8 mouse cellular contexts compared by ENCODE assay signal in the genomic region with DNA sequence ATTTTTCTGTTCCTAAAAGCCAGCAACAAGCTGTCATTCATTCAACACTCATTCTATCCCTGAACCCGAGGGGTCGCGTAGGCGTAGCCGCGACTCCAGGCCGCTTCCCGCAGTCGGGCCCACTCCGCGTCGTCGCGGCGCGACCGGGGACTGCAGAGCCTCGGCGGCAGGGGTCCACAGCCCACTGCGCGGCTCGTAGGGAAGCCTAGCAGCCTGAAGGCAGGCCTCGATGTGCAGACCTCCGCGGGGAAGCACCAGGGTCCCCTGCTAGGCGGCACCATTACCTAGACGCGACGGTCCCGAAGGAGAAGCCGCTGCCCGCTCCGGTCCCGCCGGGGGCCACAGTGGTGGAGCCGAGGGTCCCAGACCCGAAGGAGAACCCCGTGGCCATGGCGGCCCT. TPM values are rescaled to one million over a fixed set of nuclear protein-coding genes. Genes with fewer than 3 reads are reported as not detected.
DNase-seq lines count a peak whose midpoint lies in the region; ATAC-seq and TF ChIP-seq lines count a peak whose summit lies in the region.

No protein-coding gene starts in this region.

- under 1% methylated on average over 39 of the region's 39 CpGs for WGBS in forebrain, postnatal 0 days
- WGBS in macrophage (ENCODE audit: missing documents) = under 1% methylated on average over 37 of the region's 39 CpGs

- peak overlapping the region; percentile 50 for H3K4me2 ChIP-seq in forebrain, postnatal 0 days (ENCODE audit: low read depth)

- ATAC-seq in activated CD4-positive, CD25-positive, alpha-beta regulatory T cell, adult 4 months = peak; percentile 25
- peak; percentile 66 for ATAC-seq in forebrain, postnatal 0 days
- ATAC-seq in erythroid progenitor cell, adult 5-6 weeks (replicated peaks; ENCODE audit: low FRiP score, poor library complexity, severe bottlenecking) = no peak; the same call in 1 of the 2 replicates

- DNase-seq in left cerebral cortex, postnatal 4 days = peak; percentile 56
- no peak for DNase-seq in left cerebral cortex, postnatal 25 days (ENCODE audit: low spot score in 2 of 2)
- no peak for DNase-seq in forebrain, postnatal 0 days
- DNase-seq in layer of hippocampus, adult 8-10 months (ENCODE audit: low spot score in 2 of 2) = no peak
- DNase-seq in cerebellum, postnatal 36 days = no peak

- no peak for TF ChIP-seq CTCF in forebrain, postnatal 0 days (IDR thresholded peaks at IDR 0.05; ENCODE audit: low read depth)

- H3K27ac ChIP-seq in forebrain, postnatal 0 days (ENCODE audit: low read depth, low read length) = peak overlapping the region; percentile 95
- H3K27ac ChIP-seq in macrophage = no peak overlapping the region

- intact Hi-C loops in left cerebral cortex, postnatal 4 days (cut with DNase I) = loop anchor here (5.0 kb wide), 1 partner anchor 446 kb away; no protein-coding TSS in a partner anchor
- intact Hi-C loops in left cerebral cortex, postnatal 25 days (cut with DNase I) = loop anchor here (1.0 to 5.0 kb wide), 4 partner anchors 14 to 446 kb away; a partner anchor contains a TSS

- H3K9ac ChIP-seq in forebrain, postnatal 0 days = peak overlapping the region; percentile 87

- H3K9me3 ChIP-seq in forebrain, postnatal 0 days (ENCODE audit: low read length) = no peaks in the 10 kb centered on the region

- peaks cover 53% of the 10 kb centered on the region for H3K79me2 ChIP-seq in macrophage (ENCODE audit: inconsistent target)

- H3K27me3 ChIP-seq in forebrain, postnatal 0 days (ENCODE audit: insufficient read depth, low read length) = no peaks in the 10 kb centered on the region

- peaks cover 3% of the 10 kb centered on the region for H3K4me1 ChIP-seq in forebrain, postnatal 0 days (ENCODE audit: insufficient read depth)

- H3K36me3 ChIP-seq in forebrain, postnatal 0 days (ENCODE audit: insufficient read depth) = no peaks in the 10 kb centered on the region
- no peaks in the 10 kb centered on the region for H3K36me3 ChIP-seq in macrophage (ENCODE audit: inconsistent target)

- peak overlapping the region; percentile 77 for H3K4me3 ChIP-seq in forebrain, postnatal 0 days (ENCODE audit: low read depth, low read length)
- peak overlapping the region; percentile 78 for H3K4me3 ChIP-seq in macrophage (ENCODE audit: inconsistent target)

RNA-seq across cellular contexts. Expression of a gene that starts 0.4 kb away (rescaled TPM):
- total RNA-seq in left cerebral cortex, postnatal 4 days (2021) = not detected
- total RNA-seq in left cerebral cortex, postnatal 25 days (2021) = under 1 TPM in 1 of 2 experiments, not detected in 1; 0.16 TPM
- under 1 TPM; 0.09 to 0.20 TPM for polyA plus RNA-seq in activated CD4-positive, CD25-positive, alpha-beta regulatory T cell, adult 4 months (2017; shearing (Covaris generic))
- total RNA-seq in forebrain, postnatal 0 days (2014; rRNA removed) = 0.23 TPM in 1 of 2 replicates, not detected in the other
- not detected in 2 replicates for polyA plus RNA-seq in forebrain, postnatal 0 days (2015; fragmentation: Nextera tagmentation; extraction: Ambion mirVana)
- 1 to 10 TPM in 11 of 26 experiments, under 1 TPM in 10, not detected in 5; 0.21 to 2.0 (median 1.1) TPM for total RNA-seq in macrophage (2018; cell fraction: chromatin; rRNA removed)
- under 1 TPM in 6 of 26 experiments, not detected in 20; 0.03 to 0.13 (median 0.04) TPM for total RNA-seq in macrophage (2018; cell fraction: cytosol; rRNA removed)
- total RNA-seq in macrophage (2018; cell fraction: nucleus; rRNA removed) = 1 to 10 TPM in 4 of 26 experiments, under 1 TPM in 16, not detected in 6; 0.18 to 1.3 (median 0.40) TPM
- not detected in 3 replicates for polyA plus RNA-seq in macrophage (2018)
- not detected in 2 replicates for total RNA-seq in erythroid progenitor cell, adult 5-6 weeks (2015; ENCODE audit: low replicate concordance)
- not detected in 2 replicates for total RNA-seq in erythroid progenitor cell, adult 5-6 weeks (2017; ENCODE audit: low replicate concordance)
- under 1 TPM in 2 of 4 experiments, not detected in 2; 0.14 to 0.34 TPM for total RNA-seq in layer of hippocampus, adult 8-10 months (2022)

RNA-seq across cellular contexts. Expression of a gene that starts 0.4 kb away (rescaled TPM):
- total RNA-seq in left cerebral cortex, postnatal 4 days (2021) = 100 to 1,000 TPM; 133 to 135 TPM
- 10 to 100 TPM; 80.0 to 80.2 TPM for total RNA-seq in left cerebral cortex, postnatal 25 days (2021)
- 10 to 100 TPM; 14.6 to 20.1 TPM for polyA plus RNA-seq in activated CD4-positive, CD25-positive, alpha-beta regulatory T cell, adult 4 months (2017; shearing (Covaris generic))
- total RNA-seq in forebrain, postnatal 0 days (2014; rRNA removed) = 124 and 138 TPM in 2 replicates
- polyA plus RNA-seq in forebrain, postnatal 0 days (2015; fragmentation: Nextera tagmentation; extraction: Ambion mirVana) = 29.0 and 35.7 TPM in 2 replicates
- 100 to 1,000 TPM in 8 of 26 experiments, 10 to 100 TPM in 18; 64.7 to 137 (median 92.7) TPM for total RNA-seq in macrophage (2018; cell fraction: chromatin; rRNA removed)
- total RNA-seq in macrophage (2018; cell fraction: cytosol; rRNA removed) = 10 to 100 TPM; 21.3 to 40.5 (median 27.6) TPM
- total RNA-seq in macrophage (2018; cell fraction: nucleus; rRNA removed) = 100 to 1,000 TPM in 5 of 26 experiments, 10 to 100 TPM in 21; 42.6 to 143 (median 67.4) TPM
- polyA plus RNA-seq in macrophage (2018) = 21.1 to 37.0 TPM (median 24.0 TPM) in 3 replicates
- 55.9 and 69.2 TPM in 2 replicates for total RNA-seq in erythroid progenitor cell, adult 5-6 weeks (2015; ENCODE audit: low replicate concordance)
- total RNA-seq in erythroid progenitor cell, adult 5-6 weeks (2017; ENCODE audit: low replicate concordance) = 64.8 and 106 TPM in 2 replicates
- 10 to 100 TPM; 63.8 to 77.3 (median 72.1) TPM for total RNA-seq in layer of hippocampus, adult 8-10 months (2022)

RNA-seq across cellular contexts. Expression of a gene that starts 14.1 kb away (rescaled TPM):
- total RNA-seq in left cerebral cortex, postnatal 4 days (2021) = 10 to 100 TPM; 81.7 to 84.6 TPM
- total RNA-seq in left cerebral cortex, postnatal 25 days (2021) = 100 to 1,000 TPM; 106 to 117 TPM
- polyA plus RNA-seq in activated CD4-positive, CD25-positive, alpha-beta regulatory T cell, adult 4 months (2017; shearing (Covaris generic)) = 10 to 100 TPM; 49.0 to 50.5 TPM
- 53.5 and 61.0 TPM in 2 replicates for total RNA-seq in forebrain, postnatal 0 days (2014; rRNA removed)
- polyA plus RNA-seq in forebrain, postnatal 0 days (2015; fragmentation: Nextera tagmentation; extraction: Ambion mirVana) = 56.6 and 64.2 TPM in 2 replicates
- total RNA-seq in macrophage (2018; cell fraction: chromatin; rRNA removed) = 100 to 1,000 TPM in 5 of 26 experiments, 10 to 100 TPM in 21; 40.4 to 186 (median 70.1) TPM
- total RNA-seq in macrophage (2018; cell fraction: cytosol; rRNA removed) = 100 to 1,000 TPM in 4 of 26 experiments, 10 to 100 TPM in 22; 76.8 to 115 (median 85.3) TPM
- total RNA-seq in macrophage (2018; cell fraction: nucleus; rRNA removed) = 100 to 1,000 TPM in 9 of 26 experiments, 10 to 100 TPM in 17; 57.8 to 146 (median 86.6) TPM
- 64.9 to 74.4 TPM (median 67.7 TPM) in 3 replicates for polyA plus RNA-seq in macrophage (2018)
- 6.3 and 24.5 TPM in 2 replicates for total RNA-seq in erythroid progenitor cell, adult 5-6 weeks (2015; ENCODE audit: low replicate concordance)
- total RNA-seq in erythroid progenitor cell, adult 5-6 weeks (2017; ENCODE audit: low replicate concordance) = 20.0 and 24.4 TPM in 2 replicates
- 100 to 1,000 TPM; 102 to 123 (median 110) TPM for total RNA-seq in layer of hippocampus, adult 8-10 months (2022)

RNA-seq across cellular contexts. Expression of a gene that starts 53.9 kb away (rescaled TPM):
- total RNA-seq in left cerebral cortex, postnatal 4 days (2021) = 10 to 100 TPM; 95.4 to 98.7 TPM
- 10 to 100 TPM; 63.0 to 71.3 TPM for total RNA-seq in left cerebral cortex, postnatal 25 days (2021)
- polyA plus RNA-seq in activated CD4-positive, CD25-positive, alpha-beta regulatory T cell, adult 4 months (2017; shearing (Covaris generic)) = 1 to 10 TPM; 1.0 to 1.5 TPM
- total RNA-seq in forebrain, postnatal 0 days (2014; rRNA removed) = 33.6 and 41.9 TPM in 2 replicates
- polyA plus RNA-seq in forebrain, postnatal 0 days (2015; fragmentation: Nextera tagmentation; extraction: Ambion mirVana) = 18.3 and 38.0 TPM in 2 replicates
- 1 to 10 TPM in 19 of 26 experiments, under 1 TPM in 7; 0.24 to 4.6 (median 1.3) TPM for total RNA-seq in macrophage (2018; cell fraction: chromatin; rRNA removed)
- total RNA-seq in macrophage (2018; cell fraction: cytosol; rRNA removed) = under 1 TPM; 0.06 to 0.45 (median 0.12) TPM
- total RNA-seq in macrophage (2018; cell fraction: nucleus; rRNA removed) = 1 to 10 TPM in 4 of 26 experiments, under 1 TPM in 22; 0.12 to 1.9 (median 0.41) TPM
- polyA plus RNA-seq in macrophage (2018) = 0.05 to 0.12 TPM (median 0.07 TPM) in 3 replicates
- total RNA-seq in erythroid progenitor cell, adult 5-6 weeks (2015; ENCODE audit: low replicate concordance) = not detected in 2 replicates
- 0.13 TPM in 1 of 2 replicates, not detected in the other for total RNA-seq in erythroid progenitor cell, adult 5-6 weeks (2017; ENCODE audit: low replicate concordance)
- total RNA-seq in layer of hippocampus, adult 8-10 months (2022) = 10 to 100 TPM; 42.6 to 51.0 (median 49.1) TPM
